Mouse (Mus musculus) hindbrain, embryonic 11.5 days (tissue): ENCODE data around the gene Tut7. TPM values are rescaled to one million over a fixed set of nuclear protein-coding genes. Genes with fewer than 3 reads are reported as not detected.

Source experiments
- ATAC-seq: fragments of 200-750 bp; cut with Nextera tagmentation; 2 replicates; pipeline ENCODE4 v1.8.0; 2017; ENCODE audit warnings: mild to moderate bottlenecking, moderate TSS enrichment, moderate library complexity; ENCODE audit not compliant: low FRiP score
- DNase-seq: peaks from one replicate; pipeline ENCODE4 v3.0.0-alpha.2; 2015; ENCODE audit warnings: low spot score
- H3K27ac ChIP-seq: fragments of 300-500 bp; sonication (generic); 2 replicates; pipeline ENCODE4 v1.5.1; 2014; ENCODE audit warnings: mild to moderate bottlenecking, low read depth, low read length
- H3K27me3 ChIP-seq: fragments of 300-500 bp; sonication (generic); 2 replicates; pipeline ENCODE4 v1.6.1; 2014; ENCODE audit warnings: mild to moderate bottlenecking, low read length, moderate library complexity, mixed read lengths; ENCODE audit not compliant: control insufficient read depth, insufficient read depth
- H3K36me3 ChIP-seq: fragments of 300-500 bp; sonication (generic); 2 replicates; pipeline ENCODE4 v1.6.1; 2014; ENCODE audit warnings: mild to moderate bottlenecking, low read length, moderate library complexity, mixed read lengths; ENCODE audit not compliant: control insufficient read depth, insufficient read depth
- H3K4me1 ChIP-seq: fragments of 300-500 bp; sonication (generic); replicated peaks from 2 replicates; pipeline ENCODE4 v1.6.1; 2014; ENCODE audit warnings: low read length, mixed read lengths; ENCODE audit not compliant: control insufficient read depth, insufficient read depth
- H3K4me2 ChIP-seq: fragments of 300-500 bp; sonication (generic); replicated peaks from 2 replicates; pipeline ENCODE4 v1.6.1; 2014; ENCODE audit warnings: mild to moderate bottlenecking, low read depth, low read length
- H3K4me3 ChIP-seq: fragments of 300-500 bp; sonication (generic); 2 replicates; pipeline ENCODE4 v1.5.1; 2014; ENCODE audit warnings: low read depth, low read length
- H3K9ac ChIP-seq: fragments of 300-500 bp; sonication (generic); 2 replicates; pipeline ENCODE4 v1.6.1; 2014; ENCODE audit warnings: low read depth, low read length
- H3K9me3 ChIP-seq: fragments of 300-500 bp; sonication (generic); 2 replicates; pipeline ENCODE4 v1.6.1; 2016; ENCODE audit warnings: low read length; ENCODE audit not compliant: control insufficient read depth
- WGBS: fragments of 180-500 bp; shearing (Covaris S2); extraction: QIAGEN DNeasy Blood & Tissue Kit; methylation state at CpG from one replicate; pipeline ENCODE4 v1.1.7; 2014; 5-methylcytosine and 5-hydroxymethylcytosine counted together
- polyA plus RNA-seq: library from polyadenylated mRNA; unstranded; fragments of >200 nt; fragmentation: Nextera tagmentation; extraction: Ambion mirVana; gene quantifications from 2 replicates; pipeline ENCODE4 v1.2.1, GENCODE M21; 2014

Tut7 gene
- polyA plus RNA-seq, 1 experiment from 2014 or later = 49.1 TPM

- no peak for DNase-seq
- peaks cover 8% of the 10 kb centered on the region for H3K36me3 ChIP-seq
Measured at GRCm38 (mm10) chr13:59814109-59814591, 8.8 kb downstream of the Tut7 start.

GRCm38 (mm10) chr13:59811581-59811980, 11.4 kb downstream of the Tut7 start:
- H3K27me3 ChIP-seq = no peaks in the 10 kb centered on the region
- H3K4me3 ChIP-seq = no peak overlapping the region
- H3K27ac ChIP-seq = no peak overlapping the region
- H3K4me1 ChIP-seq = no peaks in the 10 kb centered on the region
- H3K4me2 ChIP-seq = no peak overlapping the region
- peaks cover 12% of the 10 kb centered on the region for H3K36me3 ChIP-seq
- DNase-seq (no peak), ATAC-seq (no peak)
- WGBS = 96% methylated on average over 3 of the region's 3 CpGs
- no peak overlapping the region for H3K9ac ChIP-seq
- no peaks in the 10 kb centered on the region for H3K9me3 ChIP-seq

More at GRCm38 (mm10) chr13:59814109-59814591, 8.8 kb downstream of the Tut7 start:
- Histone ChIP-seq H3K27me3 (no peaks in the 10 kb centered on the region), H3K4me1 (no peaks in the 10 kb centered on the region), H3K4me3 (no peak overlapping the region), H3K27ac (no peak overlapping the region), H3K9ac (no peak overlapping the region), H3K4me2 (no peak overlapping the region), H3K9me3 (no peaks in the 10 kb centered on the region)
- 80% methylated on average over 6 of the region's 6 CpGs for WGBS
- no peak for ATAC-seq

- H3K4me1 ChIP-seq = no peaks in the 10 kb centered on the region
- H3K4me3 ChIP-seq = no peak overlapping the region
- ATAC-seq (no peak), DNase-seq (no peak)
- H3K9me3 ChIP-seq = no peaks in the 10 kb centered on the region
- WGBS = 92% methylated on average over 6 of the region's 6 CpGs
- no peak overlapping the region for H3K9ac ChIP-seq
- H3K4me2 ChIP-seq = no peak overlapping the region
- H3K36me3 ChIP-seq = peaks cover 31% of the 10 kb centered on the region
- no peak overlapping the region for H3K27ac ChIP-seq
- H3K27me3 ChIP-seq = no peaks in the 10 kb centered on the region
Measured at GRCm38 (mm10) chr13:59801000-59801399, 21.9 kb downstream of the Tut7 start.

GRCm38 (mm10) chr13:59800077-59800476, 22.9 kb downstream of the Tut7 start:
- Histone ChIP-seq H3K4me3 (no peak overlapping the region), H3K27ac (no peak overlapping the region), H3K9me3 (no peaks in the 10 kb centered on the region), H3K27me3 (no peaks in the 10 kb centered on the region), H3K36me3 (peaks cover 27% of the 10 kb centered on the region), H3K4me1 (no peaks in the 10 kb centered on the region), H3K4me2 (no peak overlapping the region), H3K9ac (no peak overlapping the region)
- DNase-seq = no peak
- WGBS = 100% methylated on average over 2 of the region's 2 CpGs
- no peak for ATAC-seq

- Histone ChIP-seq H3K4me2 (no peak overlapping the region), H3K4me3 (no peak overlapping the region), H3K27ac (no peak overlapping the region), H3K27me3 (no peaks in the 10 kb centered on the region), H3K4me1 (no peaks in the 10 kb centered on the region), H3K9me3 (no peaks in the 10 kb centered on the region), H3K9ac (no peak overlapping the region), H3K36me3 (peaks cover 21% of the 10 kb centered on the region)
- ATAC-seq = no peak
- WGBS = 75% methylated on average over 1 of the region's 1 CpGs
- no peak for DNase-seq
Measured at GRCm38 (mm10) chr13:59798306-59798705, 24.6 kb downstream of the Tut7 start.

- Histone ChIP-seq H3K4me3 (no peak overlapping the region), H3K4me1 (no peaks in the 10 kb centered on the region), H3K9me3 (no peaks in the 10 kb centered on the region), H3K9ac (no peak overlapping the region), H3K36me3 (peaks cover 13% of the 10 kb centered on the region), H3K27ac (no peak overlapping the region), H3K4me2 (no peak overlapping the region), H3K27me3 (no peaks in the 10 kb centered on the region)
- DNase-seq (no peak), ATAC-seq (no peak)
- 91% methylated on average over 9 of the region's 9 CpGs for WGBS
Measured at GRCm38 (mm10) chr13:59796466-59796848, 26.5 kb downstream of the Tut7 start.

GRCm38 (mm10) chr13:59795807-59796465, 27.0 kb downstream of the Tut7 start:
- Histone ChIP-seq H3K27ac (no peak overlapping the region), H3K4me2 (no peak overlapping the region), H3K9ac (no peak overlapping the region), H3K4me1 (no peaks in the 10 kb centered on the region), H3K4me3 (no peak overlapping the region), H3K27me3 (no peaks in the 10 kb centered on the region), H3K9me3 (no peaks in the 10 kb centered on the region), H3K36me3 (peaks cover 13% of the 10 kb centered on the region)
- DNase-seq (no peak), ATAC-seq (no peak)
- 96% methylated on average over 6 of the region's 6 CpGs for WGBS

GRCm38 (mm10) chr13:59794786-59795185, 28.2 kb downstream of the Tut7 start:
- 93% methylated on average over 1 of the region's 1 CpGs for WGBS

GRCm38 (mm10) chr13:59782145-59782544, 40.8 kb downstream of the Tut7 start, which contains the start of gene Gm49354:
Gene Gm49354 (minus strand): TSS chr13:59782245.
- Histone ChIP-seq H3K4me3 (no peak within 1 kb of the TSS), H3K4me2 (no peak within 1 kb of the TSS), H3K27ac (no peak within 1 kb of the TSS), H3K4me1 (no peaks in the 10 kb centered on the region), H3K9ac (no peak within 1 kb of the TSS), H3K36me3 (peaks cover 11% of the 10 kb centered on the region), H3K9me3 (no peaks in the 10 kb centered on the region), H3K27me3 (no peaks in the 10 kb centered on the region)
- no peak for ATAC-seq
- 90% methylated on average over 7 of the region's 7 CpGs for WGBS
- no peak for DNase-seq

More at GRCm38 (mm10) chr13:59794786-59795185, 28.2 kb downstream of the Tut7 start:
- Histone ChIP-seq H3K4me2 (no peak overlapping the region), H3K4me1 (no peaks in the 10 kb centered on the region), H3K9ac (no peak overlapping the region), H3K9me3 (no peaks in the 10 kb centered on the region), H3K27ac (no peak overlapping the region), H3K27me3 (no peaks in the 10 kb centered on the region), H3K36me3 (peaks cover 6% of the 10 kb centered on the region; the same call in 1 of the 2 replicates), H3K4me3 (no peak overlapping the region)
- no peak for DNase-seq
- ATAC-seq = no peak
